Mouse (Mus musculus): Measurements from ENCODE around the gene Bpifb5. TPM values are rescaled to one million over a fixed set of nuclear protein-coding genes. Genes with fewer than 3 reads are reported as not detected.

Bpifb5 gene
- polyA plus RNA-seq, 1 experiment from 2014 or later: not detected

DNA sequence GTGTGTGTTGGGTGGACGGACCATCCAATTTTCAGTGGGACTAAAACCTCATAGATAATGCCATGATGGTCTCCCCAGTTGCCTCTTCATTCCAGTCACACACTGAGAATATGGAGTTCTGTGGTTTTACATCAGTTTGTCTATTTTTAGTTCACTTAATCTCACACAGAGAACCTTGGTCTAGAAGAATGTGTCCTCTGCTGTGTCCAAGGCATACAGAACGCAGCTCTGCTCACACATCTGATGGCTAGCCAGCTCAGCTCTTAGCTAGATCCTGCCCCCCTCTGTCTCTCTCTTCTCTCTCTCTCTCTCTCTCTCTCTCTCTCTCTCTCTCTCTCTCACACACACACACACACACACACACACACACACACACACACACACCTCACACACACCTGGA is 31.4 kb upstream of the Bpifb5 start:
- H3K4me2 ChIP-seq: no peak overlapping the region
- no peaks in the 10 kb centered on the region for H3K36me3 ChIP-seq (ENCODE audit: control insufficient read depth, insufficient read depth, low read length)
- ATAC-seq (replicated peaks; ENCODE audit: low FRiP score) (no peak), DNase-seq (ENCODE audit: low spot score) (no peak)
- no peaks in the 10 kb centered on the region for H3K9me3 ChIP-seq (ENCODE audit: control insufficient read depth, low read length)
- H3K27me3 ChIP-seq (replicated peaks; ENCODE audit: control insufficient read depth, insufficient read depth, low read length): no peaks in the 10 kb centered on the region
- WGBS: 70% methylated on average over 2 of the region's 2 CpGs
- no peak overlapping the region for H3K9ac ChIP-seq (ENCODE audit: low read depth, low read length)
- no peak overlapping the region for H3K27ac ChIP-seq (ENCODE audit: low read depth, low read length)
- H3K4me1 ChIP-seq (replicated peaks; ENCODE audit: control insufficient read depth, insufficient read depth, low read length): no peaks in the 10 kb centered on the region
- H3K4me3 ChIP-seq (ENCODE audit: low read depth, low read length): no peak overlapping the region

DNA sequence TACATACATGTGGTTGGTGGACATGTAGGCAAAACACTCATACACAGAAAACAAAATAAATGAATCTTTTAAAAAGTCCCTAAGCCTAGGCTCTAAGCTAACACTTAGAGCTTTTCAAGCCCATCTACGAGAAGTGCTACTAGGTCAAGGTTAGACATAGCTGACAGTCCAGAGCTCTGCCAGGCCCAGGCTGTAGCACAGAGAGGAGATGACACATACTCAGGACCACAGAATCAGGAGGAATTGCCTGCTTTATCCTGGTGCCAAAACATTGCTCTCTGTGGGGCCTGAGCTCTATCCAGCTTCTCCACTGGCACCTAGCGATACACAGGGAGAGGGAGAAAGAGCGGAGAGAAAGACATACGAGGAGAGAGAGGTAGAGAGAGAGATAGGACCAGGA is 30.5 kb upstream of the Bpifb5 start:
- Histone ChIP-seq H3K4me2 (no peak overlapping the region), H3K4me1 (replicated peaks; ENCODE audit: control insufficient read depth, insufficient read depth, low read length) (no peaks in the 10 kb centered on the region), H3K9ac (ENCODE audit: low read depth, low read length) (no peak overlapping the region), H3K27ac (ENCODE audit: low read depth, low read length) (no peak overlapping the region), H3K9me3 (ENCODE audit: control insufficient read depth, low read length) (no peaks in the 10 kb centered on the region), H3K36me3 (ENCODE audit: control insufficient read depth, insufficient read depth, low read length) (no peaks in the 10 kb centered on the region), H3K27me3 (replicated peaks; ENCODE audit: control insufficient read depth, insufficient read depth, low read length) (no peaks in the 10 kb centered on the region), H3K4me3 (ENCODE audit: low read depth, low read length) (no peak overlapping the region)
- 82% methylated on average over 4 of the region's 4 CpGs for WGBS
- DNase-seq (ENCODE audit: low spot score) (no peak), ATAC-seq (replicated peaks; ENCODE audit: low FRiP score) (no peak)

DNA sequence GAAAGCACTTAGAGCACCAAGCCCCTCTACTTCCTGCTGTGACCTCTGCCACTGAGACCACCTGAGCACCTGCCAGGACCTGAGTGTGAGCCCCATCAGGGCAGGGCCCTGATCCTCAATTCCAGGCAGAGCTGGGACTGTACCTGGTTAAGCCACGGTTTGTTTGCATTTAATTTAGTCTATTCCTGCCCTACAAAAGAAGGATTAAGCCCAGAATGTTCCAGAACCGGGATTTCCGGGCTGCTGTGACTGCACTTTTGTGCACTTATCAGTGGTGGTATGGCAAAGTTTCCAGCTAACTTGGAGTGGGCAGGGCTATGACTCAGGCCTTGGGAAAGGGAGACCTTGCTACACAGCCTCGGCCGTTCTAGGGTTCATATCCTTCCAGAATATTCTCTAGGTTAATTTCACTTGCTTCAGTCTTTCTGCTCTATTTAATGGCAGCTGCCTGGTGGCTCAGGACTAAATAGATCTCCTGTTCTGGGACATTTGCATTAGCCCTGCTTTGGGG is 29.5 kb upstream of the Bpifb5 start:
- Histone ChIP-seq H3K27me3 (replicated peaks; ENCODE audit: control insufficient read depth, insufficient read depth, low read length) (no peaks in the 10 kb centered on the region), H3K27ac (ENCODE audit: low read depth, low read length) (no peak overlapping the region), H3K36me3 (ENCODE audit: control insufficient read depth, insufficient read depth, low read length) (no peaks in the 10 kb centered on the region), H3K9me3 (ENCODE audit: control insufficient read depth, low read length) (no peaks in the 10 kb centered on the region), H3K4me1 (replicated peaks; ENCODE audit: control insufficient read depth, insufficient read depth, low read length) (no peaks in the 10 kb centered on the region), H3K4me2 (no peak overlapping the region), H3K9ac (ENCODE audit: low read depth, low read length) (no peak overlapping the region), H3K4me3 (ENCODE audit: low read depth, low read length) (no peak overlapping the region)
- ATAC-seq (replicated peaks; ENCODE audit: low FRiP score) (no peak), DNase-seq (ENCODE audit: low spot score) (no peak)
- WGBS: 62% methylated on average over 5 of the region's 5 CpGs

DNA sequence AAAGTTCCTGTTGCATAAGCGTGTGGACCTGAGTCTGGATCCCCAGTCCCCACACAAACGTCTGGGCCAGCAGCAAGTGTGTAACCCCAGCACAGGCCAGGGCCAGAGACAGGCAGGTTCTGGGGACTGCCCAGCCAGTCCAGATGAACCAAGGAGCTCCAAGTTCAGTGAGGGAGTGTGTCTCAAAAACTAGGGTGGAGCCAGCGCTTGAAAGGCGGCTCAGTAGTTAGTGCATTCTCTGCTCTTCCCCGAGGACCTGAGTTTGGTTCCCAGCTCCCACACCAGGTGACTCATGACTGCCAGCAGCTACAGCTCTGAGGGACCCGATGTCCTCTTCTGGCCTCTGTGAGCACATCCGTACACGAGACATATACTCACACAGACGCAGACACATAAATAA is 26.5 kb upstream of the Bpifb5 start:
- H3K36me3 ChIP-seq (ENCODE audit: control insufficient read depth, insufficient read depth, low read length): no peaks in the 10 kb centered on the region
- no peaks in the 10 kb centered on the region for H3K4me1 ChIP-seq (replicated peaks; ENCODE audit: control insufficient read depth, insufficient read depth, low read length)
- 84% methylated on average over 9 of the region's 9 CpGs for WGBS
- no peak overlapping the region for H3K27ac ChIP-seq (ENCODE audit: low read depth, low read length)
- no peak overlapping the region for H3K4me2 ChIP-seq
- H3K9me3 ChIP-seq (ENCODE audit: control insufficient read depth, low read length): no peaks in the 10 kb centered on the region
- H3K4me3 ChIP-seq (ENCODE audit: low read depth, low read length): no peak overlapping the region
- H3K27me3 ChIP-seq (replicated peaks; ENCODE audit: control insufficient read depth, insufficient read depth, low read length): no peaks in the 10 kb centered on the region
- ATAC-seq (replicated peaks; ENCODE audit: low FRiP score) (no peak), DNase-seq (ENCODE audit: low spot score) (no peak)
- H3K9ac ChIP-seq (ENCODE audit: low read depth, low read length): no peak overlapping the region

DNA sequence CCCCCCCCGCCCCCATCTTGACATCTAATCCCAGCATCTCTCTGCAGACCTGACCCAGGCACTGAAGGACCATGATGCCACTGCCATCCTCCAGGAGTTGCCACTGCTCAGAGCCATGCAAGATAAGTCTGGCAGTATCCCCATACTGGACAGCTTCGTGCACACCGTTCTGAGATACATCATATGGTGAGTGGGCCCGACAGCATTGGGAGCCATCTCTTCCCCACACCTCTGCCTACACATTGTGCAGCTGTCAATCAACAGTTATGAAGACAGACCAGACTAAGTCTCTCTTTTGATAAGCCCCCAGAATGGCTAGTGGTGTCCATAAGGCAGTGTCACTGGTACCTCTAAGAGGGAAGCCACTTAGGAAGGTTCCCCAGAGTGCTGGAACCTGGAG is 18.9 kb upstream of the Bpifb5 start:
- Histone ChIP-seq H3K9ac (ENCODE audit: low read depth, low read length) (no peak overlapping the region), H3K9me3 (ENCODE audit: control insufficient read depth, low read length) (no peaks in the 10 kb centered on the region), H3K36me3 (ENCODE audit: control insufficient read depth, insufficient read depth, low read length) (no peaks in the 10 kb centered on the region), H3K27ac (ENCODE audit: low read depth, low read length) (no peak overlapping the region), H3K4me3 (ENCODE audit: low read depth, low read length) (no peak overlapping the region), H3K27me3 (replicated peaks; ENCODE audit: control insufficient read depth, insufficient read depth, low read length) (no peaks in the 10 kb centered on the region), H3K4me2 (no peak overlapping the region), H3K4me1 (replicated peaks; ENCODE audit: control insufficient read depth, insufficient read depth, low read length) (no peaks in the 10 kb centered on the region)
- WGBS: 84% methylated on average over 4 of the region's 4 CpGs
- no peak for ATAC-seq (replicated peaks; ENCODE audit: low FRiP score)
- DNase-seq (ENCODE audit: low spot score): no peak

DNA sequence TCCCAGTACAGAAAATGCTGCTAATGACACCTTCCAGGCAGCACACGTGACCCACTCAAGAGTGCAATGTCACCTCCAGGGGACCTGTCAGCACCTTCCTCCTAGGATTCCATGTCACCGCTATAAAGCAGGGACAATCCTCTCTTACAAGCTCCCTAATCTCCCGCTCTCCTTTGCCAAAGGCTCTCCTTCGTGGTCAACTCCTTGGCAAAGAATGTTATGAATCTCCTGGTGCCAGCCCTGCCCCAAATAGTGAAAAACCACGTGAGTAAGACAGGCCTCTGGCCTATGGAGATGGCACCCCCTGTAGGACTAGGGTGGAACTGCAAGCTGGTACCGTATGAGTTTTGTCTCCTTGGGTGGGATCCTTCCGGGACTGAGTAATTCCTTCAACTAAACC is 16.6 kb upstream of the Bpifb5 start:
- H3K4me2 ChIP-seq: no peak overlapping the region
- no peak for ATAC-seq (replicated peaks; ENCODE audit: low FRiP score)
- no peak for DNase-seq (ENCODE audit: low spot score)
- no peaks in the 10 kb centered on the region; the same call in 1 of the 2 replicates for H3K27me3 ChIP-seq (replicated peaks; ENCODE audit: control insufficient read depth, insufficient read depth, low read length)
- no peak overlapping the region for H3K27ac ChIP-seq (ENCODE audit: low read depth, low read length)
- H3K9me3 ChIP-seq (ENCODE audit: control insufficient read depth, low read length): no peaks in the 10 kb centered on the region
- no peaks in the 10 kb centered on the region for H3K36me3 ChIP-seq (ENCODE audit: control insufficient read depth, insufficient read depth, low read length)
- no peaks in the 10 kb centered on the region for H3K4me1 ChIP-seq (replicated peaks; ENCODE audit: control insufficient read depth, insufficient read depth, low read length)
- H3K4me3 ChIP-seq (ENCODE audit: low read depth, low read length): no peak overlapping the region
- 54% methylated on average over 7 of the region's 7 CpGs for WGBS
- H3K9ac ChIP-seq (ENCODE audit: low read depth, low read length): no peak overlapping the region

DNA sequence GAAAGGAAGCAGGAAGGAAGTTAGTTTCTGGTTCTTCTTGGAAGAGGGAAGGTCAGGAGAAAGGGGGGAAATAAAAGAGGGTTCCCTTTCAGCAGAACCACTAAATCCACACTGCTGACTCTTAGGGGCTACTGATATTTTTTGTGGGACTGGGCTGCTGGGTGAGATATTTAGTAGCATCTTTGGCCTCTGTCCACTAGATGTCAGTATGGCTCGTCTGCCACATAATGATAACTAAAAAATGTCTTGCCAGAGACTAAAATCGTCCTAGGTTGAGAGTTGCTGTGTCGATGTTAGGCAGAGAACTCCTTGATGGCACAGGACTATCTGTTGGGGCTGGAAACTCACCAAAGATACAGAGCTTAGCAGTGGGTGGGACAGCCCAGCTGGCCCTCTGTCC is 14.4 kb upstream of the Bpifb5 start:
- no peak for DNase-seq (ENCODE audit: low spot score)

DNA sequence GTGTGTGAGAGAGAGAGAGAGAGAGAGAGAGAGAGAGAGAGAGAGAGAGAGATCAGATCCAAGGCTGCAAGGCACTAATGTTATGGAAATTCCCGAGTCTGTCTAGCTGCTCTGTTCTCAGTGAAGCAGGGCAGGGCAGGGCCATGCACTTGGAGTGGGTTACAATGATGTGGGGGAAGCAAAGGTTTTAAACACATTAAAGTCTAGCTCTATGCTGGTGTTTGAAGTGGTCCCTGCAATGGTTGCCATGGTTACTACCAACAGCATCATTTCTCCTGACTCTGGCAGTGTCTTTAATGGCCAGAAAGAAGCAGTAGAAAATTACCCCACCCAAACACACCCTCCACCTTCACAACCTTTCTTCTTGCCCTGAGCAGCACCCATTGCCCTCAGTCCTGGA is 12.4 kb upstream of the Bpifb5 start:
- H3K27me3 ChIP-seq (replicated peaks; ENCODE audit: control insufficient read depth, insufficient read depth, low read length): no peaks in the 10 kb centered on the region; the same call in 1 of the 2 replicates
- no peak for ATAC-seq (replicated peaks; ENCODE audit: low FRiP score)
- WGBS: 59% methylated on average over 1 of the region's 1 CpGs
- H3K4me3 ChIP-seq (ENCODE audit: low read depth, low read length): no peak overlapping the region
- H3K9me3 ChIP-seq (ENCODE audit: control insufficient read depth, low read length): no peaks in the 10 kb centered on the region
- no peaks in the 10 kb centered on the region for H3K36me3 ChIP-seq (ENCODE audit: control insufficient read depth, insufficient read depth, low read length)
- H3K27ac ChIP-seq (ENCODE audit: low read depth, low read length): no peak overlapping the region
- no peak for DNase-seq (ENCODE audit: low spot score)
- no peak overlapping the region for H3K9ac ChIP-seq (ENCODE audit: low read depth, low read length)
- H3K4me2 ChIP-seq: no peak overlapping the region
- no peaks in the 10 kb centered on the region for H3K4me1 ChIP-seq (replicated peaks; ENCODE audit: control insufficient read depth, insufficient read depth, low read length)

More for the DNA sequence above, 14.4 kb upstream of the Bpifb5 start:
- Histone ChIP-seq H3K9ac (ENCODE audit: low read depth, low read length) (no peak overlapping the region), H3K4me3 (ENCODE audit: low read depth, low read length) (no peak overlapping the region), H3K27me3 (replicated peaks; ENCODE audit: control insufficient read depth, insufficient read depth, low read length) (no peaks in the 10 kb centered on the region; the same call in 1 of the 2 replicates), H3K27ac (ENCODE audit: low read depth, low read length) (no peak overlapping the region), H3K9me3 (ENCODE audit: control insufficient read depth, low read length) (no peaks in the 10 kb centered on the region), H3K4me1 (replicated peaks; ENCODE audit: control insufficient read depth, insufficient read depth, low read length) (no peaks in the 10 kb centered on the region), H3K36me3 (ENCODE audit: control insufficient read depth, insufficient read depth, low read length) (no peaks in the 10 kb centered on the region), H3K4me2 (no peak overlapping the region)
- 13% methylated on average over 3 of the region's 3 CpGs for WGBS
- ATAC-seq (replicated peaks; ENCODE audit: low FRiP score): no peak

DNA sequence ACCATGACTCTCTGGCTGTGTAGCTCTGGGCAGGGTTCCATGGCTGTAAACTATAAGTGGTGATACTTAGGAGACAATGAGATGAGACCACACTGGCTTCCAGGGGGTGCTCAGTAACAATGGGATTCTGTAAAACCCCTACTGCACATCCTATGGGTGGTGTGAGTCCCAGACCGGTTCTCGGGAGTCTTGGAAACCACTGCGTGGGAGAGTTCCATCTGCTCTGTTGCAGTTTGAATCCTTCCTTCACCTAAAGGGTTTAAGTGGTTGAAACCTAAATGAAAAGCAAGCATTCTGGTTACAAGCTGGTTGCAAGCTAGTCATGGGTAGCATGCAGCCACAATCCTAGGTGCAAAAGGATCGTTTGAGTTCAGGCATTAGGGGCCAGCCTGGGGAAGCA is 11.7 kb upstream of the Bpifb5 start:
- no peaks in the 10 kb centered on the region for H3K36me3 ChIP-seq (ENCODE audit: control insufficient read depth, insufficient read depth, low read length)
- no peaks in the 10 kb centered on the region for H3K4me1 ChIP-seq (replicated peaks; ENCODE audit: control insufficient read depth, insufficient read depth, low read length)
- no peaks in the 10 kb centered on the region for H3K9me3 ChIP-seq (ENCODE audit: control insufficient read depth, low read length)
- no peaks in the 10 kb centered on the region; the same call in 1 of the 2 replicates for H3K27me3 ChIP-seq (replicated peaks; ENCODE audit: control insufficient read depth, insufficient read depth, low read length)
- DNase-seq (ENCODE audit: low spot score) (no peak), ATAC-seq (replicated peaks; ENCODE audit: low FRiP score) (no peak)
- WGBS: 76% methylated on average over 4 of the region's 4 CpGs
- H3K27ac ChIP-seq (ENCODE audit: low read depth, low read length): no peak overlapping the region
- H3K4me3 ChIP-seq (ENCODE audit: low read depth, low read length): no peak overlapping the region
- H3K9ac ChIP-seq (ENCODE audit: low read depth, low read length): no peak overlapping the region
- H3K4me2 ChIP-seq: no peak overlapping the region

Data from liver, embryonic 11.5 days (tissue).